Mouse (Mus musculus): ENCODE results near the gene Lpcat4.

DNA sequence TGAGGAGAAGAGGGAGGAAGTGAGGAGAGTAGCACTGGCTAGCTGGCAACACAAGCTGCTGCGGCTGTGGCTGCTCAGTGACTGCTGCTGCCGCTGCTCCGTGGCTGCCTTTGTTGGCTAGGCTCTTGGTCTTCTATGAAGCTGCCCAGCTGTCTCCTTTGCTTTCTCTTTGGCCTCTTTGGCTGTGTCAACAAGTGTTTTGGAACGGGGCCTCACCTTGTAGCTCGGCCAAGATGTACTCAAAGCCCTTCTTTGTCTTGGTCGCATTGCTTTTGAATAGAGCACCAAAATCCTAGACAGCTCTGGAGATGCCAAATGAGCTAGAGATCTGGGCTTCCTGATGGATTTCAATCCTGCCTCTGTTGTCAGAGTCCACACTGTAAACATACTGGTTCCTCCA lies 29.1 kb upstream of the Lpcat4 start:
- no peak for TF ChIP-seq CTCF (conservative IDR thresholded peaks at IDR 0.05 in 1 of 2, IDR thresholded peaks at IDR 0.05 in 1 of 2; ENCODE audit: low read depth in 2 of 2, low read length in 2 of 2)
- no peak for TF ChIP-seq ETS1 (conservative IDR thresholded peaks at IDR 0.05; ENCODE audit: low read depth, low read length)
- TF ChIP-seq SIN3A (IDR thresholded peaks at IDR 0.05; ENCODE audit: low read length): no peak
- no peak for TF ChIP-seq GABPA (IDR thresholded peaks at IDR 0.05; ENCODE audit: insufficient replicate concordance, low read depth, low read length)
- no peak for TF ChIP-seq HCFC1 (IDR thresholded peaks at IDR 0.05; ENCODE audit: low read depth, low read length)
- no peak for TF ChIP-seq EP300 (IDR thresholded peaks at IDR 0.05; ENCODE audit: low read length)
- TF ChIP-seq RAD21 (IDR thresholded peaks at IDR 0.05; ENCODE audit: low read depth, low read length): no peak
- no peak for TF ChIP-seq USF1 (IDR thresholded peaks at IDR 0.05; ENCODE audit: low read depth, low read length)
- no peak for TF ChIP-seq MEF2A (IDR thresholded peaks at IDR 0.05; ENCODE audit: borderline replicate concordance, low read depth, low read length)
- TF ChIP-seq POLR2A (IDR thresholded peaks at IDR 0.05; ENCODE audit: low read depth, low read length): no peak
- no peak for TF ChIP-seq ZC3H11A (IDR thresholded peaks at IDR 0.05; ENCODE audit: low read depth, low read length)
- TF ChIP-seq MAZ (IDR thresholded peaks at IDR 0.05; ENCODE audit: low read depth, low read length): no peak

All from CH12.LX (cell line).